Mouse (Mus musculus): ENCODE measurements around the gene Lcn4. TPM values are rescaled to one million over a fixed set of nuclear protein-coding genes. Genes with fewer than 3 reads are reported as not detected.

Lcn4 gene
- polyA plus RNA-seq, 2 experiments = not detected

GRCm38 (mm10) chr2:26662509-26662882, 8.6 kb downstream of the Lcn4 start:
- no peak for DNase-seq (ENCODE audit: low read depth in 3 of 3, low spot score in 3 of 3)
- 61% methylated on average over 13 of the region's 13 CpGs for WGBS (ENCODE audit: insufficient replicate concordance)

GRCm38 (mm10) chr2:26661768-26662508, 9.1 kb downstream of the Lcn4 start:
- WGBS (ENCODE audit: insufficient replicate concordance) = 39% methylated on average over 29 of the region's 29 CpGs
- no peak overlapping the region for H3K27ac ChIP-seq
- peak overlapping the region; percentile 34 for H3K4me2 ChIP-seq (ENCODE audit: low read depth)
- H3K27me3 ChIP-seq (ENCODE audit: control insufficient read depth, insufficient read depth, low read length) = no peaks in the 10 kb centered on the region; the same call in 1 of the 2 replicates
- DNase-seq (ENCODE audit: low read depth in 3 of 3, low spot score in 3 of 3) (no peak), ATAC-seq (ENCODE audit: insufficient read depth) (no peak)
- no peaks in the 10 kb centered on the region for H3K4me1 ChIP-seq (replicated peaks; ENCODE audit: control insufficient read depth in 2 of 2, insufficient read depth in 2 of 2, low read length in 1 of 2)
- H3K36me3 ChIP-seq (replicated peaks; ENCODE audit: control insufficient read depth, insufficient read depth, low read depth) = no peaks in the 10 kb centered on the region
- H3K9me3 ChIP-seq (ENCODE audit: control insufficient read depth, low read length) = no peaks in the 10 kb centered on the region
- H3K9ac ChIP-seq (replicated peaks) = no peak overlapping the region
- TF ChIP-seq EP300 (IDR thresholded peaks at IDR 0.05; ENCODE audit: low read depth) = no peak
- no peak for TF ChIP-seq CTCF (IDR thresholded peaks at IDR 0.05; ENCODE audit: low read depth)
- no peak overlapping the region for H3K4me3 ChIP-seq (ENCODE audit: insufficient read depth in 1 of 2, low read depth in 2 of 2, low read length in 2 of 2)

More at GRCm38 (mm10) chr2:26662509-26662882, 8.6 kb downstream of the Lcn4 start:
- Histone ChIP-seq H3K9ac (replicated peaks) (no peak overlapping the region), H3K4me1 (replicated peaks; ENCODE audit: control insufficient read depth in 2 of 2, insufficient read depth in 2 of 2, low read length in 1 of 2) (no peaks in the 10 kb centered on the region), H3K27me3 (ENCODE audit: control insufficient read depth, insufficient read depth, low read length) (no peaks in the 10 kb centered on the region; the same call in 1 of the 2 replicates), H3K36me3 (replicated peaks; ENCODE audit: control insufficient read depth, insufficient read depth, low read depth) (no peaks in the 10 kb centered on the region), H3K4me3 (ENCODE audit: insufficient read depth in 1 of 2, low read depth in 2 of 2, low read length in 2 of 2) (no peak overlapping the region), H3K4me2 (ENCODE audit: low read depth) (no peak overlapping the region), H3K27ac (no peak overlapping the region), H3K9me3 (ENCODE audit: control insufficient read depth, low read length) (no peaks in the 10 kb centered on the region)
- no peak for ATAC-seq (ENCODE audit: insufficient read depth)
- TF ChIP-seq CTCF (IDR thresholded peaks at IDR 0.05; ENCODE audit: low read depth) = no peak
- no peak for TF ChIP-seq EP300 (IDR thresholded peaks at IDR 0.05; ENCODE audit: low read depth)

- no peak overlapping the region for H3K27ac ChIP-seq
- no peak overlapping the region for H3K9ac ChIP-seq (replicated peaks)
- 2% methylated on average over 20 of the region's 20 CpGs for WGBS (ENCODE audit: insufficient replicate concordance)
- peak overlapping the region; percentile 34 for H3K4me2 ChIP-seq (ENCODE audit: low read depth)
- H3K36me3 ChIP-seq (replicated peaks; ENCODE audit: control insufficient read depth, insufficient read depth, low read depth) = no peaks in the 10 kb centered on the region
- H3K4me3 ChIP-seq (ENCODE audit: insufficient read depth in 1 of 2, low read depth in 2 of 2, low read length in 2 of 2) = no peak overlapping the region
- H3K27me3 ChIP-seq (ENCODE audit: control insufficient read depth, insufficient read depth, low read length) = no peaks in the 10 kb centered on the region; the same call in 1 of the 2 replicates
- no peak for ATAC-seq (ENCODE audit: insufficient read depth)
- no peaks in the 10 kb centered on the region for H3K4me1 ChIP-seq (replicated peaks; ENCODE audit: control insufficient read depth in 2 of 2, insufficient read depth in 2 of 2, low read length in 1 of 2)
- DNase-seq (ENCODE audit: low read depth in 3 of 3, low spot score in 3 of 3) = no peak
- H3K9me3 ChIP-seq (ENCODE audit: control insufficient read depth, low read length) = no peaks in the 10 kb centered on the region
- TF ChIP-seq CTCF (IDR thresholded peaks at IDR 0.05; ENCODE audit: low read depth) = 0 out of 2 replicates have a peak, but pooled peaks have one; percentile 9
- no peak for TF ChIP-seq EP300 (IDR thresholded peaks at IDR 0.05; ENCODE audit: low read depth)
Observed at GRCm38 (mm10) chr2:26661143-26661752, 9.8 kb downstream of the Lcn4 start.

GRCm38 (mm10) chr2:26657426-26657825, 13.7 kb downstream of the Lcn4 start:
- Histone ChIP-seq H3K9ac (replicated peaks) (no peak overlapping the region), H3K9me3 (ENCODE audit: control insufficient read depth, low read length) (no peaks in the 10 kb centered on the region), H3K4me3 (ENCODE audit: insufficient read depth in 1 of 2, low read depth in 2 of 2, low read length in 2 of 2) (no peak overlapping the region), H3K4me2 (ENCODE audit: low read depth) (no peak overlapping the region), H3K36me3 (replicated peaks; ENCODE audit: control insufficient read depth, insufficient read depth, low read depth) (no peaks in the 10 kb centered on the region), H3K4me1 (replicated peaks; ENCODE audit: control insufficient read depth in 2 of 2, insufficient read depth in 2 of 2, low read length in 1 of 2) (no peaks in the 10 kb centered on the region), H3K27ac (no peak overlapping the region), H3K27me3 (ENCODE audit: control insufficient read depth, insufficient read depth, low read length) (no peaks in the 10 kb centered on the region; the same call in 1 of the 2 replicates)
- TF ChIP-seq CTCF (IDR thresholded peaks at IDR 0.05; ENCODE audit: low read depth) (no peak), EP300 (IDR thresholded peaks at IDR 0.05; ENCODE audit: low read depth) (no peak)
- ATAC-seq (ENCODE audit: insufficient read depth) (no peak), DNase-seq (ENCODE audit: low read depth in 3 of 3, low spot score in 3 of 3) (no peak)
- 58% methylated on average over 2 of the region's 2 CpGs for WGBS (ENCODE audit: insufficient replicate concordance)

GRCm38 (mm10) chr2:26654687-26655086, 16.4 kb downstream of the Lcn4 start:
- Histone ChIP-seq H3K4me1 (replicated peaks; ENCODE audit: control insufficient read depth in 2 of 2, insufficient read depth in 2 of 2, low read length in 1 of 2) (no peaks in the 10 kb centered on the region), H3K27ac (no peak overlapping the region), H3K36me3 (replicated peaks; ENCODE audit: control insufficient read depth, insufficient read depth, low read depth) (no peaks in the 10 kb centered on the region), H3K9me3 (ENCODE audit: control insufficient read depth, low read length) (no peaks in the 10 kb centered on the region), H3K4me2 (ENCODE audit: low read depth) (no peak overlapping the region), H3K9ac (replicated peaks) (no peak overlapping the region), H3K4me3 (ENCODE audit: insufficient read depth in 1 of 2, low read depth in 2 of 2, low read length in 2 of 2) (no peak overlapping the region), H3K27me3 (ENCODE audit: control insufficient read depth, insufficient read depth, low read length) (no peaks in the 10 kb centered on the region)
- no peak for TF ChIP-seq CTCF (IDR thresholded peaks at IDR 0.05; ENCODE audit: low read depth)
- TF ChIP-seq EP300 (IDR thresholded peaks at IDR 0.05; ENCODE audit: low read depth) = no peak
- 40% methylated on average over 1 of the region's 1 CpGs for WGBS (ENCODE audit: insufficient replicate concordance)
- DNase-seq (ENCODE audit: low read depth in 3 of 3, low spot score in 3 of 3) (no peak), ATAC-seq (ENCODE audit: insufficient read depth) (no peak)

All from liver, embryonic 14.5 days (tissue).